Mouse (Mus musculus) limb, embryonic 13.5 days (tissue): Measurements from ENCODE around the gene Zfp568. TPM values are rescaled to one million over a fixed set of nuclear protein-coding genes. Genes with fewer than 3 reads are reported as not detected.
"Not testable (repeated sequence)": the region's sequence is repeated elsewhere in the genome, so short reads cannot be mapped to it uniquely, and the experiment has no call there.

Experiments
- ATAC-seq: fragments of 200-750 bp; cut with Nextera tagmentation; 2 replicates; pipeline ENCODE4 v1.8.0; 2017; ENCODE audit warnings: low read depth, moderate number of reproducible peaks, moderate TSS enrichment; ENCODE audit not compliant: low FRiP score
- H3K27ac ChIP-seq: fragments of 300-500 bp; sonication (generic); 2 replicates; pipeline ENCODE4 v1.5.1; 2015; ENCODE audit warnings: inconsistent platforms, mild to moderate bottlenecking, moderate library complexity
- H3K27me3 ChIP-seq: fragments of 300-500 bp; sonication (generic); 2 replicates; pipeline ENCODE4 v1.6.1; 2015; ENCODE audit warnings: mild to moderate bottlenecking, inconsistent platforms
- H3K36me3 ChIP-seq: fragments of 300-500 bp; sonication (generic); 2 replicates; pipeline ENCODE4 v1.6.1; 2015; ENCODE audit warnings: inconsistent platforms, mild to moderate bottlenecking, moderate library complexity
- H3K4me1 ChIP-seq: fragments of 300-500 bp; sonication (generic); 2 replicates; pipeline ENCODE4 v1.6.1; 2015; ENCODE audit warnings: inconsistent platforms
- H3K4me2 ChIP-seq: fragments of 300-500 bp; sonication (generic); replicated peaks from 2 replicates; pipeline ENCODE4 v1.6.1; 2015; ENCODE audit warnings: inconsistent platforms, mild to moderate bottlenecking, moderate library complexity
- H3K4me3 ChIP-seq: fragments of 300-500 bp; sonication (generic); 2 replicates; pipeline ENCODE4 v1.5.1; 2015; ENCODE audit warnings: moderate library complexity, mild to moderate bottlenecking, inconsistent platforms
- H3K9ac ChIP-seq: fragments of 300-500 bp; sonication (generic); 2 replicates; pipeline ENCODE4 v1.6.1; 2015; ENCODE audit warnings: mild to moderate bottlenecking, inconsistent platforms
- H3K9me3 ChIP-seq: fragments of 300-500 bp; sonication (generic); 2 replicates; pipeline ENCODE4 v1.6.1; 2016; ENCODE audit warnings: inconsistent platforms
- WGBS: fragments of 180-500 bp; shearing (Covaris S2); methylation state at CpG from one replicate; pipeline ENCODE4 v1.1.7; 2015; 5-methylcytosine and 5-hydroxymethylcytosine counted together
- polyA plus RNA-seq: library from polyadenylated mRNA; unstranded; fragments of >200 nt; fragmentation: Nextera tagmentation; extraction: Ambion mirVana; gene quantifications from 2 replicates; pipeline ENCODE4 v1.2.1, GENCODE M21; 2015

The Zfp568 gene
- polyA plus RNA-seq, 1 experiment from 2014 or later, result 27.9 TPM

GRCm38 (mm10) chr7:29965115-29965810 is 18.5 kb upstream of the Zfp568 start:
- WGBS, result 48% methylated on average over 39 of the region's 39 CpGs
- not testable (repeated sequence) for ATAC-seq, H3K4me3 ChIP-seq

GRCm38 (mm10) chr7:29970686-29971085 is 13.1 kb upstream of the Zfp568 start:
- no peaks in the 10 kb centered on the region for H3K36me3 ChIP-seq
- no peak overlapping the region for H3K27ac ChIP-seq
- H3K27me3 ChIP-seq, result no peaks in the 10 kb centered on the region
- H3K9ac ChIP-seq, result no peak overlapping the region
- H3K4me2 ChIP-seq, result no peak overlapping the region
- no peak for ATAC-seq
- peaks cover 5% of the 10 kb centered on the region; the same call in 1 of the 2 replicates for H3K9me3 ChIP-seq
- no peaks in the 10 kb centered on the region for H3K4me1 ChIP-seq
- WGBS, result 87% methylated on average over 9 of the region's 9 CpGs
- no peak overlapping the region for H3K4me3 ChIP-seq

More at GRCm38 (mm10) chr7:29965115-29965810, 18.5 kb upstream of the Zfp568 start:
- not testable (repeated sequence) for H3K36me3 ChIP-seq, H3K9me3 ChIP-seq, H3K4me2 ChIP-seq, H3K27ac ChIP-seq, H3K9ac ChIP-seq, H3K4me1 ChIP-seq, H3K27me3 ChIP-seq

- 0 out of 2 replicates have a peak overlapping the region, but pooled peaks have one; percentile 22 for H3K27ac ChIP-seq
- H3K27me3 ChIP-seq, result no peaks in the 10 kb centered on the region
- ATAC-seq, result no peak
- 78% methylated on average over 1 of the region's 1 CpGs for WGBS
- H3K4me1 ChIP-seq, result peaks cover 33% of the 10 kb centered on the region
- peaks cover 3% of the 10 kb centered on the region for H3K36me3 ChIP-seq
- no peak overlapping the region for H3K9ac ChIP-seq
- H3K4me3 ChIP-seq, result no peak overlapping the region
- H3K4me2 ChIP-seq, result no peak overlapping the region
- H3K9me3 ChIP-seq, result no peaks in the 10 kb centered on the region
These were observed 3.0 kb upstream of the Zfp568 start for GRCm38 (mm10) chr7:29980761-29981160.

DNA sequence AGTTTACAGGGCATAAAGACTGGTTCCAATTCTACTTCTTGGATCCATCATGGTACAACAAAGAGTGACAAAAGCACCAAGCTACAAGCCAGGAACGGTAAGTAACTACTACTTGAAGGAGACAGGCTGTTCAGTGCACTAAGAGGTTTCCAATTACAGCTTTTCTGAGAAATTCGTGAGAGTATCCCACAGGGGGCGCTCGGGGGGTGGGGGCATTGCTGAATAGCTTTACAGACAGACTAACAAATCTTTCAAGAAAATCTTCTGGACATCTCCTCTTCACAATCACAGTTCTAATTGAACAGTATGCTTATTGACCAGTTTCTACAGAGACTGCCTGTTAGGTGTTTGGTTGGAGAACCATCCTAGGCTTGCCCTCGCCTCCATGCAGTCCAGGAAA is 2.3 kb upstream of the Zfp568 start:
- H3K9me3 ChIP-seq, result no peaks in the 10 kb centered on the region
- peaks cover 10% of the 10 kb centered on the region for H3K36me3 ChIP-seq
- no peaks in the 10 kb centered on the region for H3K27me3 ChIP-seq
- no peak overlapping the region for H3K4me2 ChIP-seq
- no peak for ATAC-seq
- H3K4me1 ChIP-seq, result peaks cover 34% of the 10 kb centered on the region
- no peak overlapping the region for H3K4me3 ChIP-seq
- no peak overlapping the region for H3K9ac ChIP-seq
- WGBS, result 49% methylated on average over 5 of the region's 5 CpGs
- 0 out of 2 replicates have a peak overlapping the region, but pooled peaks have one; percentile 22 for H3K27ac ChIP-seq

DNA sequence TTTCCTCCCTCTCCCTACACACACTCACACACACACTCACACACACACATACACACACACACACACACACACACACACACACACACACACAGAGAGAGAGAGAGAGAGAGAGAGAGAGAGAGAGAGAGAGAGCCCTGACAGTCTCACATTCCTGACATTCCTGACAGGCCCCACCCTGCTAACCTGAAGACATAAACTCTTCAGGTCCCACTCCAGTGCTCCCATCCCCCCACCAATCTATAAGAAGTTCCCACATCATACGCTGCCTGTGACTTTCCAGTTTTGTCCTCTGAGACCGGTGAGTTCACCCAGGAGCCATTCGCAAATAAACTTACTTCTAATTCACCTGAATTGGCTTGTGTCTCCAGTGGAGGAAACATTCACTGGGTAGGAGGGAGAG is 1.9 kb upstream of the Zfp568 start:
- H3K36me3 ChIP-seq, result peaks cover 12% of the 10 kb centered on the region
- peaks cover 34% of the 10 kb centered on the region for H3K4me1 ChIP-seq
- WGBS, result 82% methylated on average over 3 of the region's 3 CpGs
- H3K27me3 ChIP-seq, result no peaks in the 10 kb centered on the region
- no peak overlapping the region for H3K27ac ChIP-seq
- no peak for ATAC-seq
- no peak overlapping the region for H3K4me3 ChIP-seq
- H3K9ac ChIP-seq, result no peak overlapping the region
- no peaks in the 10 kb centered on the region for H3K9me3 ChIP-seq
- H3K4me2 ChIP-seq, result peak overlapping the region; percentile 20; the same call in 1 of the 2 replicates

- Histone ChIP-seq H3K36me3 (peaks cover 16% of the 10 kb centered on the region), H3K4me1 (peaks cover 34% of the 10 kb centered on the region), H3K27me3 (no peaks in the 10 kb centered on the region), H3K4me3 (0 out of 2 replicates have a peak overlapping the region, but pooled peaks have one; percentile 82), H3K9ac (no peak overlapping the region; the same call in 1 of the 2 replicates), H3K9me3 (no peaks in the 10 kb centered on the region), H3K4me2 (peak overlapping the region; percentile 69), H3K27ac (no peak overlapping the region)
- WGBS, result 82% methylated on average over 4 of the region's 4 CpGs
- ATAC-seq, result no peak
These were observed 1.4 kb upstream of the Zfp568 start for GRCm38 (mm10) chr7:29982341-29982740.

DNA sequence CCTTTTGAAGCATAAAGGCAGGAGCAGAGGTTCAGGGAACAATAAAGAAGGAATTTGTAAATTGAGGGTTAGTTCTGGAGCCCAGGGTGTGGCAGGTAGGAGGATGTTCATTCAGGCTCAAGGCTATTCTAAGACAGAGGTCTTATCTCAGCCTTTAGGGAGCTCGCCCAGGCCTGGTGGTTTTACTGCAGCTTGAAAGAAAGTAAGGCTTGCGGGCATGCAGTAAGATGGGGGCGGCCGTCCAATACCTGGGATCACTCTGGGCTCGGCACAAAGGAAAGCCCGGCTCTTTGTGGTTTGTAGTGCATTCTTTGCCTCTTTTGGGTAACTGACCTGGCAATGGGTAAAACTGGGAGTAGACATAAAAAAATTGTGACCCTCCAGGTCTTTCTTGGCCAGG is 824 bp upstream of the Zfp568 start:
- H3K9me3 ChIP-seq, result no peaks in the 10 kb centered on the region
- 16% methylated on average over 6 of the region's 6 CpGs for WGBS
- H3K36me3 ChIP-seq, result peaks cover 22% of the 10 kb centered on the region
- no peaks in the 10 kb centered on the region for H3K27me3 ChIP-seq
- peak overlapping the region; percentile 82 for H3K4me3 ChIP-seq
- peak overlapping the region; percentile 92 for H3K9ac ChIP-seq
- no peak for ATAC-seq
- H3K4me1 ChIP-seq, result peaks cover 34% of the 10 kb centered on the region
- peak overlapping the region; percentile 97 for H3K27ac ChIP-seq
- peak overlapping the region; percentile 69 for H3K4me2 ChIP-seq

- WGBS, result 0% methylated on average over 8 of the region's 8 CpGs
- Histone ChIP-seq H3K9ac (peak overlapping the region; percentile 92), H3K4me3 (peak overlapping the region; percentile 82), H3K9me3 (no peaks in the 10 kb centered on the region), H3K27ac (peak overlapping the region; percentile 97), H3K4me2 (peak overlapping the region; percentile 69), H3K27me3 (no peaks in the 10 kb centered on the region), H3K4me1 (peaks cover 34% of the 10 kb centered on the region), H3K36me3 (peaks cover 26% of the 10 kb centered on the region)
- ATAC-seq, result peak; percentile 21
These were observed 440 bp upstream of the Zfp568 start for GRCm38 (mm10) chr7:29983340-29983689.

DNA sequence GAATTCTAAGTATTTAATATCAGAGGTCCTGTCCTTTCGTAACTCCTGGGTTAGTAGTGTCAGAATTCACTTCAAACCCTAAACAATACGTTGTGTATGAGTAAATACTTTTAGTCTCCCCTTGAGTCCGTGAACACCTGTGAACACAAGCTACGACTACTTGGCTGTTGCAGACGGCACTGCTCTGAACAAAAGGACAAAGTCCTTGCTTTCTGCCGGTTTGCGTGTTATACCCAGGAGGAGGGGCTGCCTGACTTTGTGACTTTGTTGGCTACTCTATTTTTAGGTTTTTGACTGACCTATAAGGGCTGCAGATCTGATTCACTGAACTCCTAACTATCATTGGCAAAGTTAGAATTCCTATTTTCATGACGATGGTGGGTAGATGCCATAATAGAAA is 2.3 kb downstream of the Zfp568 start:
- Histone ChIP-seq H3K4me2 (peak overlapping the region; percentile 69), H3K36me3 (peaks cover 45% of the 10 kb centered on the region), H3K9ac (0 out of 2 replicates have a peak overlapping the region, but pooled peaks have one; percentile 31), H3K27ac (no peak overlapping the region), H3K9me3 (no peaks in the 10 kb centered on the region), H3K27me3 (no peaks in the 10 kb centered on the region), H3K4me1 (peaks cover 30% of the 10 kb centered on the region), H3K4me3 (peak overlapping the region; percentile 82; the same call in 1 of the 2 replicates)
- no peak for ATAC-seq
- 89% methylated on average over 8 of the region's 8 CpGs for WGBS

- no peak overlapping the region for H3K9ac ChIP-seq
- H3K4me2 ChIP-seq, result no peak overlapping the region
- H3K27ac ChIP-seq, result no peak overlapping the region
- H3K9me3 ChIP-seq, result no peaks in the 10 kb centered on the region
- H3K27me3 ChIP-seq, result no peaks in the 10 kb centered on the region
- H3K4me3 ChIP-seq, result no peak overlapping the region
- ATAC-seq, result no peak
- peaks cover 57% of the 10 kb centered on the region for H3K36me3 ChIP-seq
- WGBS, result 87% methylated on average over 5 of the region's 5 CpGs
- H3K4me1 ChIP-seq, result peaks cover 18% of the 10 kb centered on the region
These were observed 3.8 kb downstream of the Zfp568 start for GRCm38 (mm10) chr7:29987551-29987950.

DNA sequence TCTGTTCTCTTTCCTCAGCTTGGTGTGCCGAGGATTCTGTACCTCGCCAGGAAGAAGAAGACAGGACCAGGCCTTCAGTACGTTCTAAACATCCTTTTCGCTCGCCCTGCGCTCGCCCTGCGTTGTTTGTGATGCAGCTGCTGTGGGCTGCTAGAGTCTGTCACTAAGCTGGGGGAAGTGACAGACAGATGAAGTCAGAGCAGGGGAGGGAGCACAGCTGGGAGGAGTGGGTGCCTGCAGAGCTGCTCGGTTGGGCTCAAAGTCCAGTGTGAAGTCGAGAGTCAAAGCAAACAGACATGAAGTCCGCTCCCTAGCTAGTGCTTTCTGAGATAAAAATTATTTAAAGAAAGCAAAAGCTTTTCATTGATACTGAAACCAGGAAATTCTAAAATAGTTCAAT is 5.3 kb downstream of the Zfp568 start:
- no peak for ATAC-seq
- Histone ChIP-seq H3K9me3 (no peaks in the 10 kb centered on the region), H3K27ac (no peak overlapping the region), H3K4me1 (peaks cover 11% of the 10 kb centered on the region), H3K27me3 (no peaks in the 10 kb centered on the region), H3K4me2 (no peak overlapping the region), H3K36me3 (peaks cover 69% of the 10 kb centered on the region), H3K4me3 (no peak overlapping the region), H3K9ac (no peak overlapping the region)
- 86% methylated on average over 11 of the region's 11 CpGs for WGBS

DNA sequence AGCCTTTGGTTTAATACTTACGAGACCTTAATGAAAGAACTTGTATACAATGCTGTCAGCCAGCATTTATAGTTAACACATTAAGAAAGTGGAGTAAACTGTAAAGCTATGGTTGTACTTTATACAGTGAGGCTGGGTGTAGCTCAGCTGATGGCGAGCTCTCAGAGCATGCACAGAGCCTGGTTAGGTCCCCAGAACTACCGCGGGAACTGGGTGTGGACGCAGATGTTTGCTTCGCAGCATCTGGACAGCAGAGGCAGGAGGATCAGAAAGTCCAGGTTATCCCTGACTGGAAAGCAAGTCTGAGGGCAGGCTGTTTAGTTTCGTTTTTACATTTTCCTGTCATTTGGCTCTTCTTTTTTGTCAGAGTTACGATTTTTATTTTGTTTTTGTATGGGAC is 8.9 kb downstream of the Zfp568 start:
- Histone ChIP-seq H3K27ac (no peak overlapping the region), H3K4me2 (no peak overlapping the region), H3K27me3 (no peaks in the 10 kb centered on the region), H3K9ac (no peak overlapping the region), H3K9me3 (no peaks in the 10 kb centered on the region), H3K4me3 (no peak overlapping the region), H3K36me3 (peaks cover 82% of the 10 kb centered on the region), H3K4me1 (no peaks in the 10 kb centered on the region)
- 95% methylated on average over 8 of the region's 8 CpGs for whole genome bisulfite sequencing
- ATAC-seq, result no peak

GRCm38 (mm10) chr7:29993340-29993739 is 9.6 kb downstream of the Zfp568 start:
- Histone ChIP-seq H3K4me1 (no peaks in the 10 kb centered on the region), H3K27me3 (no peaks in the 10 kb centered on the region), H3K36me3 (peaks cover 83% of the 10 kb centered on the region), H3K27ac (no peak overlapping the region), H3K4me3 (no peak overlapping the region), H3K9me3 (no peaks in the 10 kb centered on the region), H3K4me2 (no peak overlapping the region), H3K9ac (no peak overlapping the region)
- WGBS, result 97% methylated on average over 9 of the region's 9 CpGs
- ATAC-seq, result no peak
